Mouse (Mus musculus) intestine, embryonic 14.5 days (tissue): ENCODE results near the gene Mastl. TPM values are rescaled to one million over a fixed set of nuclear protein-coding genes. Genes with fewer than 3 reads are reported as not detected.

Experiments
- ATAC-seq: fragments of 200-750 bp; cut with Nextera tagmentation; replicated peaks from 2 replicates; pipeline ENCODE4 v1.8.0; 2017; ENCODE audit warnings: low read depth, moderate number of reproducible peaks, moderate TSS enrichment, moderate library complexity; ENCODE audit not compliant: low FRiP score, low TSS enrichment
- DNase-seq: peaks from one replicate; pipeline ENCODE4 v3.0.0-alpha.2; 2018; ENCODE audit warnings: low spot score
- H3K27ac ChIP-seq: fragments of 300-500 bp; sonication (generic); 2 replicates; pipeline ENCODE4 v1.5.1; 2014; ENCODE audit warnings: low read depth, mild to moderate bottlenecking, control low read depth
- H3K27me3 ChIP-seq: fragments of 300-500 bp; sonication (generic); replicated peaks from 2 replicates; pipeline ENCODE4 v1.6.1; 2014; ENCODE audit warnings: low read length, control low read depth; ENCODE audit not compliant: control insufficient read depth, insufficient read depth
- H3K36me3 ChIP-seq: fragments of 300-500 bp; sonication (generic); 2 replicates; pipeline ENCODE4 v1.6.1; 2014; ENCODE audit warnings: low read length, control low read depth; ENCODE audit not compliant: control insufficient read depth, insufficient read depth
- H3K4me1 ChIP-seq: fragments of 300-500 bp; sonication (generic); replicated peaks from 2 replicates; pipeline ENCODE4 v1.6.1; 2014; ENCODE audit warnings: low read length, control low read depth, mixed read lengths; ENCODE audit not compliant: control insufficient read depth, insufficient read depth
- H3K4me2 ChIP-seq: fragments of 300-500 bp; sonication (generic); 2 replicates; pipeline ENCODE4 v1.6.1; 2014; ENCODE audit warnings: low read length
- H3K4me3 ChIP-seq: fragments of 300-500 bp; sonication (generic); 2 replicates; pipeline ENCODE4 v1.5.1; 2014; ENCODE audit warnings: low read depth, low read length, control low read depth, mixed read lengths
- H3K9ac ChIP-seq: fragments of 300-500 bp; sonication (generic); 2 replicates; pipeline ENCODE4 v1.6.1; 2014; ENCODE audit warnings: mild to moderate bottlenecking, low read length
- H3K9me3 ChIP-seq: fragments of 300-500 bp; sonication (generic); 2 replicates; pipeline ENCODE4 v1.6.1; 2016; ENCODE audit warnings: low read length, control low read depth; ENCODE audit not compliant: control insufficient read depth
- WGBS: fragments of 180-500 bp; shearing (Covaris S2); extraction: QIAGEN DNeasy Blood & Tissue Kit; methylation state at CpG from one replicate; pipeline ENCODE4 v1.1.7; 2014; 5-methylcytosine and 5-hydroxymethylcytosine counted together
- polyA plus RNA-seq: library from polyadenylated mRNA; unstranded; fragments of >200 nt; fragmentation: Nextera tagmentation; extraction: Ambion mirVana; gene quantifications from 2 replicates; pipeline ENCODE4 v1.2.1, GENCODE M21; 2014

The Mastl gene
- polyA plus RNA-seq, 1 experiment from 2014 or later = 10.0 TPM

GRCm38 (mm10) chr2:23070491-23070890, 85.3 kb downstream of the Mastl start:
- ATAC-seq (no peak), DNase-seq (no peak)
- Histone ChIP-seq H3K9ac (no peak overlapping the region), H3K4me2 (no peak overlapping the region), H3K4me1 (no peaks in the 10 kb centered on the region), H3K27ac (no peak overlapping the region), H3K9me3 (no peaks in the 10 kb centered on the region), H3K36me3 (peaks cover 10% of the 10 kb centered on the region), H3K4me3 (no peak overlapping the region), H3K27me3 (no peaks in the 10 kb centered on the region)
- WGBS = 94% methylated on average over 2 of the region's 2 CpGs

- Histone ChIP-seq H3K4me1 (no peaks in the 10 kb centered on the region), H3K4me3 (peak overlapping the region; percentile 67), H3K9ac (peak overlapping the region; percentile 74), H3K9me3 (no peaks in the 10 kb centered on the region), H3K36me3 (0 out of 2 replicates have a peak, but pooled peaks cover 6% of the 10 kb centered on the region), H3K27me3 (no peaks in the 10 kb centered on the region), H3K4me2 (peak overlapping the region; percentile 95), H3K27ac (peak overlapping the region; percentile 94)
- ATAC-seq (peak; percentile 90), DNase-seq (peak; percentile 96)
- under 1% methylated on average over 50 of the region's 50 CpGs for WGBS
These were observed 86.7 kb downstream of the Mastl start for GRCm38 (mm10) chr2:23068894-23069744.

- no peaks in the 10 kb centered on the region for H3K4me1 ChIP-seq
- DNase-seq = no peak
- H3K9ac ChIP-seq = peak overlapping the region; percentile 74
- H3K27ac ChIP-seq = peak overlapping the region; percentile 94
- no peaks in the 10 kb centered on the region for H3K27me3 ChIP-seq
- peak overlapping the region; percentile 95 for H3K4me2 ChIP-seq
- peak overlapping the region; percentile 67 for H3K4me3 ChIP-seq
- ATAC-seq = peak; percentile 52
- H3K9me3 ChIP-seq = no peaks in the 10 kb centered on the region
- WGBS = under 1% methylated on average over 21 of the region's 21 CpGs
- 0 out of 2 replicates have a peak, but pooled peaks cover under 1% of the 10 kb centered on the region for H3K36me3 ChIP-seq
These were observed 87.5 kb downstream of the Mastl start for GRCm38 (mm10) chr2:23068370-23068737.

GRCm38 (mm10) chr2:23067552-23068369, 88.1 kb downstream of the Mastl start, which contains the start of gene Acbd5:
Gene Acbd5 (plus strand): TSS chr2:23068167.
- Histone ChIP-seq H3K9me3 (no peaks in the 10 kb centered on the region), H3K4me3 (peak within 1 kb of the TSS; percentile 67), H3K4me1 (no peaks in the 10 kb centered on the region), H3K36me3 (no peaks in the 10 kb centered on the region), H3K27me3 (no peaks in the 10 kb centered on the region), H3K9ac (peak within 1 kb of the TSS; percentile 74), H3K27ac (peak within 1 kb of the TSS; percentile 94), H3K4me2 (peak within 1 kb of the TSS; percentile 95)
- WGBS = 2% methylated on average over 34 of the region's 34 CpGs
- DNase-seq (peak; percentile 96), ATAC-seq (peak; percentile 94)

Other genes with a start within 250 kb of the Mastl start
- gene Abi1, start 115.8 kb downstream of the Mastl start, polyA plus RNA-seq = 42.8 and 49.3 TPM in 2 replicates
- gene Acbd5, start 87.9 kb downstream of the Mastl start, polyA plus RNA-seq = 23.7 and 24.2 TPM in 2 replicates
- gene Yme1l1, start 345 bp upstream of the Mastl start, polyA plus RNA-seq = 64.9 and 72.5 TPM in 2 replicates
- gene 4931423N10Rik, start 51.5 kb upstream of the Mastl start, polyA plus RNA-seq = not detected in 2 replicates
- gene Nxph2, start 165.2 kb upstream of the Mastl start, polyA plus RNA-seq = 0.15 and 0.64 TPM in 2 replicates